Mouse (Mus musculus) MN1 (cell line): ENCODE data around the gene Ppp1r13b.
A peak's percentile ranks its signal among the peaks of the same experiment; 100 is the strongest.

Experiments used
- DNase-seq: peaks from one replicate; pipeline ENCODE4 v3.0.0-alpha.2; 2016; ENCODE audit warnings: low spot score

Ppp1r13b gene

DNA sequence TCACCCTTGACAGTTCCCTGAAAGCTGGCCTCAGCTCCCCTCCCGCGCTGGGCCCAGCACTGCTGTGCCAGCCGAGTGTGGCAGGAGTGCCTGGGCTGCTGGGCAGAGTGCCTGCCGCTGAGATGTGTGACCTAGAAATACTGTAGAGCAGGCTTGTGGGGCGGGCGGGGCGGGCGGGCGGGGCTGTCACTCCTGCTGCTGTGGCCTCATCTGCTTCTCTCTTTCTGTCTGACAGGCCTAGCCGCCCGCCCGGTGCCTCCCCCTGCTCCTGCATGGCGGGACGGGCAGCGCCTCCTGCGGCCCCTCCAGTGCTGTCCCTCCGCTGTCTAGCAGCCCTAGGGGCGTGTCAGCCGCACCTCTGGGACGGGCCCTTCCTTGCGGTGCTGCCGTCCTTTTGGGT is 113.8 kb downstream of the Ppp1r13b start:
- peak; percentile 37 for DNase-seq

DNA sequence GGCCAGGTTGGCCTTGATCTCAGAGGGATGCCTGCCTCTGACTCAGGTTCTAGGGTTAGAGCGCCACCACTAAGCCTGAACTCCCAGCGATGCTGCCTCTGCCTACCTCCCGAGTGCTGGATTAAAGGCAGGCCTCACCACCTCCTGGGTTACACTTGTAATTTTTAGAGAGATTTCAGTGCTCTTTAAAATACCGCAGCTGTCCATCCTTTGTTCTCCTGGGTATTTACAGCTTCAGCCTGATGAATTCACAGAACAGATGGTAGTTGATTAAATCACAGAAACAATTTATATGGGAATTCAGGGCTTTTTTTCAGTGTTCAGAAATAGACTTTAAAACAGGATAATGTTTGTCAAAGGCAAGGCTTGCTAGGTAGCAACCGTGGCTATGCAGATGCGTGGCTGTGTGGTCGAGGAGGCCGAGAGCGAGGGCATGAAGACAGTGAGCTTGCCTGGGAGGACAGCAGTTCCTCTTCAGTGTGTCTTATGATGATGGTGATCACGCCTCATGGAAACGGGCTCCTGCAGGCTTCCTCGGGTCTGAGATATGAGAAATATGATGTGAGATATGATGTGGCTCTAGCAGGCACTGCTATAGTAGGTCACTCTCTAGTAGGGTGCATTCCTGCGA is 116.3 kb downstream of the Ppp1r13b start:
- peak; percentile 30 for DNase-seq

DNA sequence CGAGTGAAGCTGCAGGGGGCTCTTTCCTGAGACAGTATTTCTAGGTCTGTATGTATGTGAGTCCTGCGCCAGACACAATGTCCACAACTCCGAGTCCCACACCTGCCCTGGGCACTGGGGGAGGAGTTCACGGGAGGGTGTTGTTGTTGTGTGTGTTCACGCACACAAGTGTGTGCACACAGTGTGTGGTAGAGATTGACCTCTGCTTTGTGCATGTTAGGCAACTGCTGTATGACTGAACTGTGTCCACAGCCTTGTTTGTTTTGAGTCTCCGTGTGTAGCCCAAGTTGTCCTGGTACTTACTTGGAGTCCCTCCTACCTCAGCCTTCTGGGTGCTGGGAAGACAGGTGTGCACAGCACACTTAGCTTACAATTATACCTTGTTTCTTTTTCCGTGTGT is 117.3 kb downstream of the Ppp1r13b start:
- no peak for DNase-seq

DNA sequence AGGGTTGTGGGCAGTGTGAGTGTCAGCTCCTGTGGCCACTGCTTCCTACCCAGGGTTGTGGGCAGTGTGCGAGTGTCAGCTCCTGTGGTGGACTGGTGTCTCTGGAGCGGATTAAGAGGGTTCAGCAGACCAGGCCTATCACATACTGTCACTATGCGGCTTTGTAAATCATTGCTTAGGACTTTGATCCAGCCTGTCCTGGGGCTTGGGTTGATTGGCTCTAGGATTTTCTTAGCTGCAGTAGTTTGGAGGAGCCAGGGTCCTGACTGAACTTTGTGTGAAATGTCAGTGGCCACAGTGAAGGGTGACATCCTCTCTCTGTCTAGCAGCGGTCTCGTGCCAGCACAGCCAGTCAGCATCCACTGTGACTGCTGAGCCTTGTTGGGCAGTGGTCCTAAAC is 117.8 kb downstream of the Ppp1r13b start:
- DNase-seq, result no peak

DNA sequence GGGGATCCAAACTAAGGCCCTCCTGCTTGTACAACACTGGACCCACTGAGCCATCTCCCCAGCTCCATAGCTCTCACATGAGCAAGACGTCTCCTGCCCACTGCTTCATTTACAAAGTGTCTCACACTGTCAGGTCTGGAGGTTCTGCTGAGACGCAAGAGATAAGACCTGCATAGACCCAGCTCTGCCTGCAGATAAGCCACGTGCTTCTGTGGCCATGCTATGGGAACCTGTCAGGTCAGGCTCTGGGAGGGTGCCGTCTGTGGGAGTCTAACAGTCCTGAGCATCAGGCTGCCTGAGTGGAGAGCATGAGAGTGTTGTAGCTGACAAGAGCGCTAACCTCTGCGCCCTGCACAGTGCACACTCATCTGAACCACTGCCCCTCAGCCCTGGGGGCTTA is 120.9 kb downstream of the Ppp1r13b start:
- DNase-seq, result no peak

DNA sequence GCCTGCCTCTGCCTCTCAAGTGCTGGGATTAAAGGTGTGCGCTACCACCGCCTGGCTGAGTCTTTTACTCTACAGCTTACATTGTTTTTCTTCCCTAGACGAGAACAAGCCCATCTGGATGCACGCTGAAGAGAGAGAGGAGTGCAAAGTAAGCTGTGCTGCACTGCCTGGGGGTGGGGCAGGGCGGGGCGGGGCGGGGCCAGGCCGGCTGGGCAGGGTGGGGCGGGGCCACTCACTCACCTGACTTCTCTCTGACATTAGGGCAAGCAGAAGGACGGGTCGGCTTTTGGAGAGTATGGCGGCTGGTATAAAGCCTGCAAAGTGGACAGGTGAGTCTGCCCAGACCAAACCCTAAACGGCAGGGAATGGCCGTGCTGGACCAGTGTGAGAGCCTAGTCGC is 122.7 kb downstream of the Ppp1r13b start:
- no peak for DNase-seq

DNA sequence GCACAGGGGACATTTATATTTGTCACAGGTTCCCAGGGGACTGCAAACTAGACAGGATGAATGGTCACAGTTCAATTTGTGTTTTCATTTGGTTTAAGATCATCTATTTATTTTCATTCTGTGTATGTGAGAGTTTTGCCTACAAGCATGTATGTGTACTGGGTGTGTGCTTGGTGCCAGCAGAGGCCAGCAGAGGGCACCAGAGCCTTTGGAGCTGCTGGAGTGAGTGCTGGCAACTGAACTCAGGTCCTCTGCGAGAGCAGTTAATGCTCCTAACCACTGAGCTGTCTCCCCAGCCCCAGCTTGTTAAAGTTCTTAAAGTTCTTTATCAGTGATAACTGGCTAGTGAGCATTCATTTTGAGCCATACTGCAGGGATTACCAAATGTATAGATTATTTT is 128.4 kb downstream of the Ppp1r13b start:
- DNase-seq, result no peak
